In the genomic region with DNA sequence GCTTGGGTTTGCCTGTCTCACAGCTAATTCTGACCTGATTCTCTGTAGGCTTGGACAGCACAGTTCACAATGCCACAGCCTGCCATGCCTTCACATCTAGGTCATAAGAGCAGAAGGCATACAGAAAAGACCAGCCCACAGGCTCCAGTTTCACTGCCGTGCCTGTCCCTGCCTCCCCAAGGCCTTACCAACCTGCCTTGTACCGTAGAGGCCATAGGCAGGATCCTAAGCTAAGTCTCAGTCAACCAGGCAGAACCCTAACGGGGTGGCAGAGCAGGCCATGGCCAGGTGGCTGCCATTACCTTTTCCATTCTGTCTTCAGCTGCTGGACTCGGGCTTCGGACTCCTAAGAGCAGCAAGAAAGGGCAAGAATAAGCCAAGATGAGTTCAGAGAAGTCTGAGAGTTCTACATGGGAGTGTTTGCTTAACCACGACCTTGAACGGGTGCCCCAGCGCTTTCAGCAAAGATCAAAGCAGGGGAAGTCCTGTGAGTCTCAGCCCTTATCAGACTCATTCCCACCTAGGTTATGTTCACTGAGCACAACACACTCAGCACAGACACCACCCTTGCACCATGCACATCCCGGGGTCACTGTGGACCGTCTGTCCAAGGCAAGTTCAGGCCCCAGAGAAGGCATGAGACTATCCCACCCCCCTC, we compare ENCODE assay signal across 18 mouse cellular contexts. TPM values are rescaled to one million over a fixed set of nuclear protein-coding genes. Genes with fewer than 3 reads are reported as not detected.
DNase-seq lines count a peak whose midpoint lies in the region; ATAC-seq and TF ChIP-seq lines count a peak whose summit lies in the region.
"Had no signal": no experiment of that assay in that cellular context is flagged by ENCODE, and none has a peak within 500 bp of the region (broad histone marks: within the 10 kb centered on the region; RNA-seq: fewer than 3 reads in every experiment).

No protein-coding gene starts in this region.

- no peak overlapping the region for H3K4me2 ChIP-seq in liver, embryonic 12.5 days
- H3K4me2 ChIP-seq: kidney, embryonic 15.5 days; limb, embryonic 13.5 days; midbrain, embryonic 13.5 days had no signal

- peak overlapping the region; percentile 93 for H3K27ac ChIP-seq in gastrocnemius, adult 2 months
- peak overlapping the region; percentile 53 for H3K27ac ChIP-seq in liver, adult 2 months (replicated peaks; ENCODE audit: insufficient read depth, low read depth, low read length)
- H3K27ac ChIP-seq in liver, embryonic 12.5 days = no peak overlapping the region
- H3K27ac ChIP-seq: embryonic facial prominence, embryonic 10.5 days; kidney, embryonic 15.5 days; limb, embryonic 13.5 days; macrophage had no signal

- intact Hi-C loops in gastrocnemius, adult 2 months (cut with DNase I) = no loop called here
- intact Hi-C loops in gastrocnemius, postnatal 36 days (cut with DNase I) = no loop called here

- H3K4me1 ChIP-seq in liver, adult 2 months (ENCODE audit: control insufficient read depth, insufficient read depth, low read length) = peaks cover 32% of the 10 kb centered on the region
- H3K4me1 ChIP-seq in liver, embryonic 12.5 days = no peaks in the 10 kb centered on the region
- H3K4me1 ChIP-seq: embryonic facial prominence, embryonic 10.5 days; kidney, embryonic 15.5 days; limb, embryonic 13.5 days; midbrain, embryonic 13.5 days had no signal

- no peaks in the 10 kb centered on the region; the same call in 1 of the 2 replicates for H3K79me2 ChIP-seq in liver, adult 2 months (ENCODE audit: control insufficient read depth, insufficient read depth, low read length)

- WGBS in liver, adult 2 months = 36% methylated on average over 10 of the region's 10 CpGs
- WGBS in liver, embryonic 12.5 days (ENCODE audit: insufficient replicate concordance) = 68% methylated on average over 10 of the region's 10 CpGs

- H3K9me3 ChIP-seq in liver, embryonic 12.5 days (replicated peaks) = no peaks in the 10 kb centered on the region
- H3K9me3 ChIP-seq: embryonic facial prominence, embryonic 10.5 days; kidney, embryonic 15.5 days; limb, embryonic 13.5 days; midbrain, embryonic 13.5 days had no signal

- H3K4me3 ChIP-seq in gastrocnemius, adult 2 months = peak overlapping the region; percentile 16
- H3K4me3 ChIP-seq in liver, adult 2 months (ENCODE audit: insufficient read depth, low read depth, low read length) = no peak overlapping the region
- H3K4me3 ChIP-seq in liver, embryonic 12.5 days = no peak overlapping the region
- H3K4me3 ChIP-seq: embryonic facial prominence, embryonic 10.5 days; erythroblast, embryonic 14.5 days; kidney, embryonic 15.5 days; limb, embryonic 13.5 days; midbrain, embryonic 13.5 days had no signal

- ATAC-seq in liver, embryonic 12.5 days = no peak
- ATAC-seq in erythroid progenitor cell, adult 5-6 weeks (replicated peaks; ENCODE audit: low FRiP score, poor library complexity, severe bottlenecking) = no peak
- ATAC-seq: midbrain, embryonic 13.5 days had no signal

- no peak for DNase-seq in gastrocnemius, adult 2 months
- DNase-seq in gastrocnemius, postnatal 36 days = no peak
- peak; percentile 68 for DNase-seq in liver, adult 2 months (ENCODE audit: extremely low read depth, low read depth, low spot score)
- peak; percentile 69 for DNase-seq in CD4-positive helper T cell, adult 2 months (ENCODE audit: low read depth, low spot score)
- DNase-seq in induced T-regulatory cell, adult 2 months (ENCODE audit: low read depth) = peak; percentile 67
- no peak for DNase-seq in spleen, adult 12 weeks (ENCODE audit: low spot score)
- DNase-seq: gastrocnemius, postnatal 10 days; lung, adult 2 months; right cerebral cortex, postnatal 25 days; thymus, postnatal 4 days had no signal

- peak overlapping the region; percentile 4; the same call in 1 of the 2 replicates for H3K9ac ChIP-seq in liver, adult 2 months (ENCODE audit: low read depth, low read length)
- no peak overlapping the region for H3K9ac ChIP-seq in liver, embryonic 12.5 days
- H3K9ac ChIP-seq: kidney, embryonic 15.5 days; limb, embryonic 13.5 days had no signal

- no peaks in the 10 kb centered on the region for H3K27me3 ChIP-seq in liver, adult 2 months (ENCODE audit: control insufficient read depth, insufficient read depth, low read length)
- no peaks in the 10 kb centered on the region for H3K27me3 ChIP-seq in liver, embryonic 12.5 days (replicated peaks)
- H3K27me3 ChIP-seq: kidney, embryonic 15.5 days; limb, embryonic 13.5 days; midbrain, embryonic 13.5 days had no signal

- TF ChIP-seq POLR2A in liver, adult 2 months (IDR thresholded peaks at IDR 0.05; ENCODE audit: extremely low read depth, insufficient read depth, low read length) = no peak

- no peak for TF ChIP-seq CTCF in gastrocnemius, adult 2 months (IDR thresholded peaks at IDR 0.05)
- no peak for TF ChIP-seq CTCF in liver, adult 2 months (IDR thresholded peaks at IDR 0.05; ENCODE audit: low read depth, low read length)

- H3K36me3 ChIP-seq in liver, adult 2 months (ENCODE audit: control insufficient read depth, insufficient read depth, low read length) = peaks cover 42% of the 10 kb centered on the region
- H3K36me3 ChIP-seq in liver, embryonic 12.5 days = peaks cover 74% of the 10 kb centered on the region

RNA-seq across cellular contexts. Expression of a gene that starts 13.5 kb away (rescaled TPM):
- total RNA-seq in gastrocnemius, adult 2 months (2021) = 10 to 100 TPM; 88.4 to 92.5 TPM
- total RNA-seq in gastrocnemius, postnatal 36 days (2021) = 10 to 100 TPM; 76.2 to 86.8 TPM
- 33.9 and 45.8 TPM in 2 replicates for total RNA-seq in liver, adult 2 months (2014; rRNA removed)
- 29.7 and 33.4 TPM in 2 replicates for polyA plus RNA-seq in liver, adult 2 months (2012; rRNA removed)
- 1.6 and 2.9 TPM in 2 replicates for polyA plus RNA-seq in liver, embryonic 12.5 days (2016; fragmentation: Nextera tagmentation; extraction: Ambion mirVana)
- total RNA-seq in erythroid progenitor cell, adult 5-6 weeks (2015; ENCODE audit: low replicate concordance) = 29.6 and 34.0 TPM in 2 replicates
- 56.9 and 67.4 TPM in 2 replicates for total RNA-seq in erythroid progenitor cell, adult 5-6 weeks (2017; ENCODE audit: low replicate concordance)

RNA-seq across cellular contexts. Expression of a gene that starts 38.2 kb away (rescaled TPM):
- 10 to 100 TPM; 24.4 to 28.5 TPM for total RNA-seq in gastrocnemius, adult 2 months (2021)
- total RNA-seq in gastrocnemius, postnatal 36 days (2021) = 10 to 100 TPM; 22.5 to 24.2 TPM
- total RNA-seq in liver, adult 2 months (2014; rRNA removed) = 8.1 and 8.5 TPM in 2 replicates
- polyA plus RNA-seq in liver, adult 2 months (2012; rRNA removed) = 12.8 and 13.2 TPM in 2 replicates
- 48.3 and 50.0 TPM in 2 replicates for polyA plus RNA-seq in liver, embryonic 12.5 days (2016; fragmentation: Nextera tagmentation; extraction: Ambion mirVana)
- total RNA-seq in erythroid progenitor cell, adult 5-6 weeks (2015; ENCODE audit: low replicate concordance) = 43.6 and 63.1 TPM in 2 replicates
- 64.1 and 94.1 TPM in 2 replicates for total RNA-seq in erythroid progenitor cell, adult 5-6 weeks (2017; ENCODE audit: low replicate concordance)

RNA-seq across cellular contexts. Expression of a gene that starts 41.1 kb away (rescaled TPM):
- 10 to 100 TPM; 12.3 to 18.7 TPM for total RNA-seq in gastrocnemius, adult 2 months (2021)
- 10 to 100 TPM; 12.1 to 13.3 TPM for total RNA-seq in gastrocnemius, postnatal 36 days (2021)
- total RNA-seq in liver, adult 2 months (2014; rRNA removed) = 19.0 and 25.6 TPM in 2 replicates
- polyA plus RNA-seq in liver, adult 2 months (2012; rRNA removed) = 21.9 and 22.6 TPM in 2 replicates
- 37.7 and 38.3 TPM in 2 replicates for polyA plus RNA-seq in liver, embryonic 12.5 days (2016; fragmentation: Nextera tagmentation; extraction: Ambion mirVana)
- total RNA-seq in erythroid progenitor cell, adult 5-6 weeks (2015; ENCODE audit: low replicate concordance) = 17.7 and 18.4 TPM in 2 replicates
- total RNA-seq in erythroid progenitor cell, adult 5-6 weeks (2017; ENCODE audit: low replicate concordance) = 17.3 and 27.6 TPM in 2 replicates

RNA-seq across cellular contexts. Expression of a gene that starts 48.8 kb away (rescaled TPM):
- total RNA-seq in gastrocnemius, adult 2 months (2021) = 1 to 10 TPM; 4.2 to 6.2 TPM
- total RNA-seq in gastrocnemius, postnatal 36 days (2021) = 1 to 10 TPM; 4.9 to 6.0 TPM
- 4.5 and 6.2 TPM in 2 replicates for total RNA-seq in liver, adult 2 months (2014; rRNA removed)
- 14.2 and 14.9 TPM in 2 replicates for polyA plus RNA-seq in liver, adult 2 months (2012; rRNA removed)
- polyA plus RNA-seq in liver, embryonic 12.5 days (2016; fragmentation: Nextera tagmentation; extraction: Ambion mirVana) = 13.5 and 14.0 TPM in 2 replicates
- 1.8 TPM in 1 of 2 replicates, not detected in the other for total RNA-seq in erythroid progenitor cell, adult 5-6 weeks (2015; ENCODE audit: low replicate concordance)
- 0.30 and 1.7 TPM in 2 replicates for total RNA-seq in erythroid progenitor cell, adult 5-6 weeks (2017; ENCODE audit: low replicate concordance)

RNA-seq across cellular contexts. Expression of a gene that starts 58.2 kb away (rescaled TPM):
- 10 to 100 TPM; 52.8 to 78.6 TPM for total RNA-seq in gastrocnemius, adult 2 months (2021)
- total RNA-seq in gastrocnemius, postnatal 36 days (2021) = 10 to 100 TPM; 56.5 to 60.2 TPM
- 46.0 and 52.8 TPM in 2 replicates for total RNA-seq in liver, adult 2 months (2014; rRNA removed)
- 22.2 and 23.9 TPM in 2 replicates for polyA plus RNA-seq in liver, adult 2 months (2012; rRNA removed)
- polyA plus RNA-seq in liver, embryonic 12.5 days (2016; fragmentation: Nextera tagmentation; extraction: Ambion mirVana) = 209 and 217 TPM in 2 replicates
- 70.8 and 73.9 TPM in 2 replicates for total RNA-seq in erythroid progenitor cell, adult 5-6 weeks (2015; ENCODE audit: low replicate concordance)
- total RNA-seq in erythroid progenitor cell, adult 5-6 weeks (2017; ENCODE audit: low replicate concordance) = 54.8 and 62.5 TPM in 2 replicates

Comparison
In these comparisons a context has a peak if more than half of its experiments do, and no peak if none do; other contexts are left out.
1. DNase-seq: peak in liver, adult 2 months (single experiment), CD4-positive helper T cell, adult 2 months (single experiment) and induced T-regulatory cell, adult 2 months (single experiment); none in gastrocnemius, adult 2 months (single experiment), gastrocnemius, postnatal 36 days (0 of 2) and spleen, adult 12 weeks (single experiment).